Mouse (Mus musculus) cortical plate, adult 2 months (tissue): ENCODE results near the gene Adgrf1.

ENCODE experiments used
- CTCF ChIP-seq: fragments of 200-500 bp; IDR thresholded peaks from 2 replicates; pipeline ENCODE4 v1.5.1; 2011; ENCODE audit warnings: mild to moderate bottlenecking, control low read depth, low read length; ENCODE audit not compliant: insufficient read depth; ENCODE audit errors: extremely low read depth
- POLR2A ChIP-seq: fragments of 200-500 bp; IDR thresholded peaks from 2 replicates; pipeline ENCODE4 v1.6.1; 2011; ENCODE audit warnings: mild to moderate bottlenecking, low read length, control low read depth; ENCODE audit not compliant: insufficient read depth; ENCODE audit errors: extremely low read depth

DNA sequence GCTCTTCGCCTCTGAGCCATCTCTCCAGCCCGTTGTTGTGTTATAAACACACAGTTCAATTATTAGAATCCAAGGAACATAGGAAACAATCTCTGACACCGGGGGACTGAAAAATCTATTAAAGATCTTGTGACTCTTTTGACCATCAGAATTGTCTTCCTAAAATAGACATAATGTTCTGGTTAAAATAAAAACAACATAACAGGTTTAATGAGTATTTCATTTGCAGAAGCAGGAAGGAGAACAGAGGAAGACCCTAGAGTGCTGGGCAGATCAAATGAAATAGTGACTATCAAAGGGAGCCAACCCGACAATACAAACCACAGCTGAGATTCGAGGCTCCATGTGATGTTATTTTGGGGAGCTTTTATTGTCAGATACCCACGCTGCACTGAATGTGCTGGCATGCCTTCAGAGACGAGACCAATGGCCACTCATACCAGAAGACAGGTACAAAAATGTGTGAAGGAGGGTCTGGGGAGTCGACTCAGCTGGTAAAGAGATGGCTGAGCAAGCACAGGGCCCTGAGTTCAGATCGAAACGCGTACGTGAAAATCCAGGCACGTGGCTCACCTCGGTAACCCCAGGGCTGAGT, 33.4 kb upstream of the Adgrf1 start:
- TF ChIP-seq CTCF (no peak), POLR2A (no peak)
